Mouse (Mus musculus) heart, postnatal 0 days (tissue): ENCODE measurements around the gene Dpm3.

Experiments used
- CTCF ChIP-seq: IDR thresholded peaks from 2 replicates; pipeline ENCODE4 v1.5.1; 2016; ENCODE audit warnings: antibody characterized with exemption, control low read depth, low read depth
- EP300 ChIP-seq: IDR thresholded peaks from 2 replicates; pipeline ENCODE4 v1.6.1; 2016; ENCODE audit warnings: antibody characterized with exemption, low read depth

DNA sequence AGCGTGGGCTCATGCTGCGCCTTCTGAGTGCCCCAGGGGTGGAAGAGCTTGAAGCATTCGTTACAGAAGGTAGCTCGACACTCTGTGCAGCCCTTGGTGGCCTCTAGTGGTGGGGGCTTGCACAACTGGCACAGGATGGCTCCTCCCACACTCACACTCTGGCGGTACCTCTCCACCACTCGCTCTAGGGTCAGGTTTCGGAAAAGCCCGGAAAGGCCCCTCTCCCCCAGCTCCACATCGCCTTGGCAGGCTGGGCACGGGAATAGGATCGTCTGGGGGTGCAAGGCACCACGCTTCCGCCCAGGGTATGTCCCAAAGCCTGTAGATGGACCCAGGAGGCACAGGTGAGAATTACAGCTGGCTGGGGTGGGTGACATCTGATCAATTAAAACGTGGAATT, 15.5 kb upstream of the Dpm3 start:
- TF ChIP-seq CTCF (peak; percentile 52), EP300 (no peak)
